Mouse (Mus musculus) embryonic fibroblast, embryonic 13.5 days (primary cell): ENCODE measurements around the gene Mrpl23.

Source experiments
- CTCF ChIP-seq: IDR thresholded peaks from 2 replicates; pipeline ENCODE4 v1.5.1; 2011; ENCODE audit warnings: mild to moderate bottlenecking, control low read depth, low read length, moderate library complexity, borderline replicate concordance; ENCODE audit not compliant: insufficient read depth
- POLR2A ChIP-seq: IDR thresholded peaks from 2 replicates; pipeline ENCODE4 v1.6.1; 2011; ENCODE audit warnings: low read depth, mild to moderate bottlenecking, control low read depth, low read length, moderate library complexity

DNA sequence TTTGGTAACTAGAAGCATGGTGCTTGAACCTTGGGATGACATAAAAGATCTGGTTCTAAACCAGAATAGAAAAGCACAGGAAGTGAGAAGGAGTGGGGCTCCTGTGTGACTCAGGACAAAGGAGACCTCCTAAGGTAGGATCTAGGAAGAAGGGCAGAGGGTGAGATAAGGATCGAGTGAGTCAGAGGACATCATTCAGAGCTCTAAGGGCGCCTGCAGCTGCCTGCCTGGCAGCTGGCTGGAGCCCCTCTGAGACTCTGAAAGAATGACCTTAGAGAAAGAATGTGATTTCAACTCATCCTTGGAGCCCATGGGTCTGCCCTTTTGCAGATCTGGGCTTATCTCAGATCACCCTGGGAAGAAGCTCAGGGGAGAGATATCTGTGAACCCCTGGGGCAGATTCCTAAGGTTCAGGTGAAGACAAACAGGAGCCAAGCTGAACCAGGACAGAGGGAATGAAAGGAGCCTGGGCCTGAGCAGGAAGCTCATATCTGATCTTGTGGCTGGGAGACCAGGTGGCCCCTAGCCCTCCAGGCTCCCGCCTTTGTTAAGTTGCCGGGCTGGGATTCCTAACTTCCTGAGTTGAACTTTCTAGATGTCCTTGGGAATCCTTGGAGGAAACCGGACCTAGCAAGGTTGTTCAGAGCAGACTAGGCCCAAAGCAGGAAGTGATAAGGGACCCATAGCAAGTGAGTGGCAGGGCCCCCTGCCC lies 33.3 kb upstream of the Mrpl23 start:
- TF ChIP-seq CTCF (no peak), POLR2A (no peak)
